Mouse (Mus musculus) embryo, embryonic 11 days (tissue): ENCODE measurements at regions not wholly inside any gene's neighbourhood (a gene's known extent, or its start where the extent isn't known, plus 50 kb on each side); places are given as distances from the start of the nearest gene placed in this dataset.

Experiments used
- DNase-seq: peaks from one replicate; pipeline ENCODE4 v3.0.0-alpha.2; 2015

GRCm38 (mm10) chr13:71334925-71335324 lies 493.3 kb upstream of the Adamts16 start:
- no peak for DNase-seq

GRCm38 (mm10) chr13:71333146-71333545 lies 491.5 kb upstream of the Adamts16 start:
- DNase-seq = no peak

GRCm38 (mm10) chr13:71330321-71330720 lies 488.7 kb upstream of the Adamts16 start:
- no peak for DNase-seq

- DNase-seq = no peak
Observed at GRCm38 (mm10) chr13:71327802-71328753, 486.5 kb upstream of the Adamts16 start.

- no peak for DNase-seq
Observed at GRCm38 (mm10) chr13:71320489-71320888, 478.9 kb upstream of the Adamts16 start.

GRCm38 (mm10) chr13:71303956-71304355 lies 462.3 kb upstream of the Adamts16 start:
- DNase-seq = no peak

- no peak for DNase-seq
Observed at GRCm38 (mm10) chr13:71275991-71276390, 434.4 kb upstream of the Adamts16 start.

GRCm38 (mm10) chr13:71274139-71274538 lies 432.5 kb upstream of the Adamts16 start:
- DNase-seq = no peak

GRCm38 (mm10) chr13:71273485-71273884 lies 431.9 kb upstream of the Adamts16 start:
- DNase-seq = no peak

GRCm38 (mm10) chr13:71273067-71273466 lies 431.5 kb upstream of the Adamts16 start:
- DNase-seq = no peak

GRCm38 (mm10) chr13:71272431-71272830 lies 430.8 kb upstream of the Adamts16 start:
- no peak for DNase-seq

- no peak for DNase-seq
Observed at GRCm38 (mm10) chr13:71271727-71272418, 430.3 kb upstream of the Adamts16 start.

- DNase-seq = peak; percentile 17
Observed at GRCm38 (mm10) chr13:71270370-71270769, 428.8 kb upstream of the Adamts16 start.

- no peak for DNase-seq
Observed at GRCm38 (mm10) chr13:71269496-71269895, 427.9 kb upstream of the Adamts16 start.

- DNase-seq = no peak
Observed at GRCm38 (mm10) chr13:71263315-71263878, 421.8 kb upstream of the Adamts16 start.

- no peak for DNase-seq
Observed at GRCm38 (mm10) chr13:71262575-71263295, 421.1 kb upstream of the Adamts16 start.

- DNase-seq = no peak
Observed at GRCm38 (mm10) chr13:71254016-71254415, 412.4 kb upstream of the Adamts16 start.

- peak; percentile 74 for DNase-seq
Observed at GRCm38 (mm10) chr13:71248261-71249031, 406.8 kb upstream of the Adamts16 start.

GRCm38 (mm10) chr13:71247241-71247640 lies 405.6 kb upstream of the Adamts16 start:
- DNase-seq = no peak

- no peak for DNase-seq
Observed at GRCm38 (mm10) chr13:71245326-71245725, 403.7 kb upstream of the Adamts16 start.

GRCm38 (mm10) chr13:71239782-71240181 lies 398.2 kb upstream of the Adamts16 start:
- DNase-seq = no peak

- DNase-seq = no peak
Observed at GRCm38 (mm10) chr13:71235338-71235737, 393.7 kb upstream of the Adamts16 start.
